Mouse (Mus musculus): ENCODE measurements around the gene Tex13c3. TPM values are rescaled to one million over a fixed set of nuclear protein-coding genes. Genes with fewer than 3 reads are reported as not detected.

The Tex13c3 gene
- polyA plus RNA-seq (2017; shearing (Covaris generic)), result not detected

DNA sequence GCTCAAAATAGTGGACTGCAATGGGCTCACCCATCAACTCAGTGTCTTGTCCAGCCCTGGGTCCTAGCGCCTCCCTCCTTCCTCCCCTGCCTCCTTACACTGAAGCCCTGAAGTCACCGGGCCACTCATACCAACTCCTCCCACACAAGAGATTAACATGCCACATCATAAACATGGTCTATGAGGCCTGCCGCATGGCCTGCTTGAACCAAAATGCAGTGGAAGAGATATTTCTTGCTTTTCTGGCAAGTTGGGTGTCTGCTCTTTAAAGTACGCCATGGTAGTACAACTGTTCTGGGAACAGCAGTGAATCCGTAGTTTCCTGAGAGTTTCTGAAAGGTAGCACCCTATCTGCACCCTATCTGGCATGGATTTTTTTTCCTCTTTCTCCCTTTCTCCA lies at the start of gene Tex13c3:
TSS of gene Tex13c3 (minus strand) at position 101 of the 400 bp plus-strand sequence.

Data from naive thymus-derived CD4-positive, alpha-beta T cell, adult 5 months (primary cell).